Mouse (Mus musculus) cerebellum, adult 9-10 months (tissue): ENCODE data around the gene Aicda.
"Not testable (repeated sequence)": the region's sequence is repeated elsewhere in the genome, so short reads cannot be mapped to it uniquely, and the experiment has no call there.

ENCODE experiments used
- DNase-seq: peaks from one replicate; pipeline ENCODE4 v3.0.0; 2022

Gene Aicda

DNA sequence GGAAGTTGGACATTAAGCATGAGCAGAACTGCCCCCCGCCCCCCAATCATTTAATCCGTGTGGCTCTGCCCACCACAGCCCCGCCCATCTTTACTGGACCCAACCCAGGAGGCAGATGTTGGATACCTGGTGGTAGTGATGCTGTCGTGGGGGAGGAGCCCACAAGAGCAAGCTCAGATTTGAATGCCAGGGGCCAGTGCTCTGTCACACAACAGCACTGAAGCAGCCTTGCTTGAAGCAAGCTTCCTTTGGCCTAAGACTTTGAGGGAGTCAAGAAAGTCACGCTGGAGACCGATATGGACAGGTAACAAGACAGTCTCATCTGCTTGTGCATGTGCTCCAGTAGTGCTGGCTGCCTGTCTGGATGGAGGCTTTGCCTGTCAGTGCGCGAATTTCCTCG lies at the start of gene Aicda:
Gene Aicda, plus strand, starts transcription at position 196 of the 400 bp plus-strand sequence.
- DNase-seq, result no peak

DNA sequence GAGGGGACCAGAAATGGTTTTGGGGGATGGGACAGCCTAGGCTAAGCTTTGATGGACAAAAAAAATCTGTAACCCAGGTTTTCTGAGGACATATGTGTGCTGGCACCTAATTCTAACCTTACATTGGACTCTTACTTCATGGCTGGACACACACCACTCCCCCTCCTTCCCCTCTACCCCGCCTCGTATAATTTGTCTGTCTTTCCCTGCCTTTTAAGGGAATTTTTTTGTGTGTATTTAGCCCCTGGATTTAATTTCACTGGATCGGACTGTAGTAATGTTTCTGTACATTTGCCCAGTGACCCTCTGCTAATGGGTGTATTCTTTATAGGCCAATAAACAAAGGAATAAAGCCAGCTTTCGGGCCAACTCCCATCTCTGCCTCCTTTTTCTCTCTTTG lies 48.6 kb upstream of the Aicda start:
- no peak for DNase-seq

DNA sequence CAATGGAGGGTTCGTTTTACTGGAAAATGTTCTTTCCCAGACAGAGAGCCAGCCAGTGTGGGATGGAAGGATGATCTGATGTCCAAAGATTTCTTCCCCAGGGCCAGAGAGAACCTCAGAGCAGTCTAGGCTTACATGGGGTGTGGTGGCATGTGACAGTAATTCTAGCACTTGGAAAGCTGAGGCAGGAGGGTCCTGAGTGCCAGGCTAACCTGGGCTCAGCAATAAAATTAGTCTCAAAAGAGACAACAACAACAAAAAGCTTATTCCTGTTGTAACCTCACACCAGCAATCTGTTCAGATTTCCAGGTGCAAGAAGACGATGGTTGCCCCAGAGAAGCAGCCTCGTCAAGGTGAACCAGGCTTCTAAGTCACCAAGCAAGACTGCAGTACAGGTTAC lies 48.1 kb upstream of the Aicda start, which contains the start of gene Mfap5:
Gene Mfap5, plus strand, starts transcription at position 301 of the 400 bp plus-strand sequence.
- no peak for DNase-seq

DNA sequence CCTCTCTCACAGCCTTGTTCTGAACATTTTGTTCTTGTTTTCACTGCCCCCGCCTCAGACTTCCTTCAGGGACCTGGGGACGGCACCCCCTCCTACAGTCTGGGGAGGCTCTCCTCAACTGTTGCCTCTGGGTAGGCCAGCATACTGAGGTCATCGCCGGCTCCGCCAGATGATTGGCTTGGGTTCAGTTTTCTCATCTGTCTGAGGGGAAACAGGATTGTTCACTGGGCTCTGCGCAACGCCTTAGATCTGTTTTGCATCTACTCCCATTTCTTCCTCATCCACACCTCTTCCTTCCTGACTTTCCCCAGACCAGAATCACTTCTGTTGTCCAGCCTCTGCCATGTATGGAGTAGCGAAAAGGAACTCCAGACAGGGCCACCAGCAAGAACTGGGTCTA lies 45.1 kb upstream of the Aicda start:
- DNase-seq, result no peak

DNA sequence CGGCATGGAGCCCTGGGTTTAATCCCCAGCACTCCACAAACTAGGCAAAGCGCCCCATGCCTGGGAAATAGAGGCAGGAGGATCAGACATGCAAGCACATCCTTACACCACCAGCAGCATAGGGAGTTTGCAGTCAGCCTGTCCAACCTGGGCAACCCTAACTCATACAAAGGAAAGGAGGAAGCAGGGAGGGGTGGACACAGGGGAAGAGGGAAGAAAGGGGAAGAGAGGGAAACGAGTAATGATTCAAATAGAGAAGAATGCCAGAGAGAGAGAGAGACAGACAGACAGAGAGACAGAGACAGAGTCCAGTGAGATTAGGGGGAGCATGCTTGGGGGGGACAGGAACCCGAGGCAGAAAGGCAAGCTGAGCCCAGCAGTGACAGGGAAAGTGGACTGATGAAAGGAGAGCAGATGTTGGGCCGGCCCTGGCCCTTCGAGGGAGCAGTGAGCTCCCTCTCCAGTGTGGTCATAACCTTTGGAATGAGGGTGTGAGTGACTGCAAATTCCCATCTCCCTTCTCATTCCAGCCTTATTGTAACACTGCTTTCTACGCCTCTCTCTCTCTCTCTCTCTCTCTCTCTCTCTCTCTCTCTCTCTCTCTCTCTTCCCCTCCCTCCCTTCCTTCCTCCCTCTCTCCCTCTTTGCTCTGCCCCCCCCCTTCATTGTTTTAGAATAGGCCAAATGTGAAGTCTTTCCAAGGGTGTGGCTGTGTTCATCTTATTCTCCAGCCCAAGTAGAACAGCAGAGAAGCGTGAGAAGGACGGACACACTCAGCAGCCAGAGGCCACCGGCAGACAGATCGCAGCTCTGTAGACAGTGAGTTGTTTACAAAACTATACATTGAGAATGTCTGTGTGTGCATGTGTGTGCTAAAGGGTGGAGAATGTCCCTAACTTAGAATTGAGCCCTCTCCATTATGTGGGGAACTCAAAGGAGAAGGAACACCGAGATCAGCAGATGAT lies 40.4 kb upstream of the Aicda start:
- no peak for DNase-seq

DNA sequence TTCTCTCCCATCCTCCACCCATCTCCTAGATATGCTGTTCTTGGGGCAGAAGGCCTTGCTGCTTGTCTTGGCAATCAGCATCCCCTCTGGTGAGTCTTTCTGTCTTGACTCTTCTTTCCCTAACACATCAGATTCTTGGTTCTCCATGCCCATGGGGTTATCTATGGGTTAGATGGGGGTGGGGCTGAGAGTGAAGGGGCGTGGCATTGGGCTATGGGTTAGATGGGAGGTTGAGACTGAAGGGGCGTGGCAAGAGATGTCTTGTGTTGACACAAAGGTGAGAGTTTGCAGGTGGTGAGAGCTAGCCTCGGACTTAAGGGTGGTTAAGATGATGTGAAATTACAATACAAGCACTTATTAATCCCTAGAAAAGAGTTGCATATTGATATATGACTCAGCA lies 39.3 kb upstream of the Aicda start:
- no peak for DNase-seq

DNA sequence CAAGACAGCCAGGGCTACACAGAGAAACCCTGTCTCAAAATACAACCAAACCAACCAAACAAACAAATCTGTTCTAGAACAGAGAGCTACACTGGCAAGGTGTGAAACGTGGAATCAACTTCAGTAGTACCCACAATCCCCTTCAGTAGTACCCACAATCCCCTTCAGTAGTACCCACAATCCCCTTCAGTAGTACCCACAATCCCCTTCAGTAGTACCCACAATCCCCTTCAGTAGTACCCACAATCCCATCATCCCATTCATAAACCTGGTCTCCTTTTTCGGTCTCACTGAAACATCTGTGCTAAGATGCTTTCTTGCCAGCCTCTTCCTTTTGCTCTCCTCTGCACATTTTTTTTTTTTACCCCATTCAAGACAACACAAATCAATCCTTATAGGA lies 37.8 kb upstream of the Aicda start:
- not testable (repeated sequence) for DNase-seq

DNA sequence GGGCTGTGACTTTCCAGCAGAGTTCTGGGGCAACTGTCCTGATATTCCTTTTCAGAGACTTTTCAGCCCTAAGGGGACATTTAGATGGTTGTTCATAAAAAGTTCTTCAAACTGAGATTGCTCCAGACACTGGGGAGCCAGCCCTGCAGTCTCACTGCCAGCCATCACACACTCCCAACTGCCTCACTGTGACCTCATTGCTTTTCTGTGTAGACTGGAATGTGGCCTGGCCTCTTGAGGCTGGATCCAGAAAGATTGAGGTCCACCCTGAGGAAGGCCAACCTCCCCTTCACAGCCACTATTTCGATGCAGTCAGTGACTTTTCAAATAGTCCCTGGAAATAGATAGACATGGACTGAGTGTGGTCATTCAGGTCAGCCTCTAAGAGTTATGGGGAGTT lies 35.9 kb upstream of the Aicda start:
- DNase-seq, result no peak

DNA sequence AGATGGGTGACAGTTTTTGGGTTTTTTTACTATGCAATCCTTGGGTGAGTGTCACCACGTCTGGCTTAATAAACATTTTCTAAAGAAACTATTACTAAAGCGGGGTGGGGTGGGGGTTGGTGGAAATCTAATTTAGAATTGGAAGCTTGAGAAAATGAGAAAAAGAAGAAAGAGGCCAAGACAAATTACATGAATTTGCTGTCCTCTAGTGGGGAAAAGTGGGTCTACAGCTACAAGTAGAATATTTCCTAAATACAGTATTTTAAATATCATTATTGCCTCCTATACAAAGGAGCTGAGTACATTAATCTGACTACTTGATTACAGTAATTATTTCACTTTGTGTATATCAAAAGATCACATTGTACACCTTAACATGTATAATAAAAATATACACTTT lies 34.2 kb upstream of the Aicda start:
- DNase-seq, result no peak

DNA sequence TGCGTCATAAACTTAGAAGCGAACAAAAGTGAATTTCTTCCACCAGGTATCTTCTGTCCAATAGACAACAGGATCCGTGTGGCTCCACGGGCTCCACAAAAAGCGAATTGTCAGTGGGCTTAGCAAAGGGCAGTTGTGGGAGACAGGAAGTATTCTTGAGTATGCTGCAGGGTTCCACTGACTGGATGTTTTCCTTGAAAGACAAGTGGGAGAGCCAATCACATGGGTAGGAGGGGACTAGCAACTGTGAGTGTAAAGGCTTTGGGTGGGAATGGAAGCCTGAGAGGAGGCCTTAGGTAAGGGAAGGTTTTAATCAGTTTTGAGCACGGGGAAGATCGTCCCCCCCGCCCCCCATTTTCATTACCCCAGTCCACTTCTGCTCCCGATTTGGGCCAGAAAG lies 31.0 kb upstream of the Aicda start:
- no peak for DNase-seq

DNA sequence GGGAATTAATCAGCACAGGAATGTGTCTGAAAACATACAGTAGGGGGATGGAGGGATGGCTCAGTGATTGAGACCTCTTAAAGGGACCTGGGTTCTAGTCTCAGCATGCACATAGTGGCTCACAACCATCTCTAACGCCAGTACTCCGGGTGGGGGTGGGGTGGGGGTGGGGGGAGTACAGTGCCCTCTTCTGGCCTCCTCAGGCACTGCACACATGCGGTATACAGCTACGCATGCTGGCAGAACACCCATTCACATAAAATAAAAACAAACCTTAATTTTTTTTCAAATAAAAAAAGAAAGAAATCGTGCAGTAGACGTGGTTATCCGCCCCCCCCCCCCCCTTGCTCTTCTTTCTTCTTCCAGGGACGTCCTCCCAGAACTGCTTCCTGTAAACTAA lies 30.3 kb upstream of the Aicda start:
- DNase-seq, result no peak

DNA sequence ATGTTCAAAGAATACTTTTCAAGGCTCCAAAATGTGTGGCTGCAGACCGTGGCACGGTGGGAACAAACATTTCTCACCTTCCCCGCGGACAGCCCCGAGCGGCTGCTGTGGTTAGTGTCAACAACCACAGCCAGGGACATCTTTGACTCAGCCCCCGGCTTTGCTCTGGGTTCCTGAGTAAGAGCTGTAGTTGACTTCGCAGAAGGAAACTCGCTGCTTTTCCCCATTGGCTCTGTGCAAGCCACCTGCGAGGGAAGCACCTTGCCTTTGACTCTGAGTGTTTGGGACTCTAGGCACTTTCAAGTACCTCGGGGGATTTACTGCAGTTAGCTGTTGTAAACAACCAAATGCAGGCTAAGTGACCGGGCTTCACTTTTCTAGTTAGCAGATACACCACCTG lies 26.0 kb upstream of the Aicda start:
- no peak for DNase-seq

DNA sequence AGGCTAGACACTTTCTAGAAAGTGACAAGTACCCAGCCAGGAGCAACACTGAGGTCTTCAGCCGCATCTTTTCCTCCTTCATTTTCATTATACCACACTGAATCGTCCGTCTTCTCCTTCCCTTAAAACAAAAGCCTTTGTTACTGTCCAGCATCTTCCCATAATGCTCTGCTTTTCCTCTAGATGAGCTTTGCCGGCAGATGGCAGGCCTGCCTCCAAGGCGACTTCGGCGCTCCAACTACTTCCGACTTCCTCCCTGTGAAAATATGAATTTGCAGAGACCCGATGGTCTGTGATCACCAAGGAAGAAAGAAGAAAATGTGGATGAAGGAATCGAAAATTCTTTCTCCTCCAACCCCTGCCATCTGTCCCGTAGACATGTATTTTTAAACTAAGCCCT lies 25.5 kb upstream of the Aicda start:
- no peak for DNase-seq

DNA sequence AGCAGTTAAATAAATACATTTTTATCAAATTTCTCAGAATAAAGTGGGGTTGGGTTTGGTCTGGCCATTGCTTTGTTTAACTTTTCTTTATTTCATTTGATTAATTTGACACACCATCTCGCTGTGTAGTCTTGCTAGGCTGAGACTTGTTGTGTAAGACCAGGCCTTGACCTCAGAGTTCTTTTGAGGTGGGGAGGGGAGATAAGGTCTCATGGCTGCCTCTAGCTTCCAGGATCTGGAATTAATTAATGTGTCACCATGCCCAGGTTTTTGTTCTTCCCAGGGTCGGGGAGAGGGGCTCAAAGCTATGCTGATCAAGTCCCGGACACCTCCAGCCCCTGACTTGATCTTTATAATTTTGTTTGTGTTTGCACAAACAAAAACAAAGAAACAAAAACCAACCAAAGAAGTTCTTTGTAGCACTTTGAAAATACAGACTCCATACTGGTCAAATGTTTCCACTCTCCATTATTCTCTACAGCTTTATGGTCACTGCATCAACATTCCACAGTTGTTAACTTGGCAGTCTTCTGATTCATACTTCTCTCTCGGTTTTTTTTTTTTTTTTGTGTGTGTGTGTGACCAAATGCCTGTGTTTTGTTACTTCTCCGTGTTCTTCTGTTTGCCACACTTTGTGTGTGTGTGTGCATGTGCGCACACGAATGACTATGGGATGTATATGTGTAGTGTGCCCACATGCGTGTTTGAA lies 22.0 kb upstream of the Aicda start:
- no peak for DNase-seq

DNA sequence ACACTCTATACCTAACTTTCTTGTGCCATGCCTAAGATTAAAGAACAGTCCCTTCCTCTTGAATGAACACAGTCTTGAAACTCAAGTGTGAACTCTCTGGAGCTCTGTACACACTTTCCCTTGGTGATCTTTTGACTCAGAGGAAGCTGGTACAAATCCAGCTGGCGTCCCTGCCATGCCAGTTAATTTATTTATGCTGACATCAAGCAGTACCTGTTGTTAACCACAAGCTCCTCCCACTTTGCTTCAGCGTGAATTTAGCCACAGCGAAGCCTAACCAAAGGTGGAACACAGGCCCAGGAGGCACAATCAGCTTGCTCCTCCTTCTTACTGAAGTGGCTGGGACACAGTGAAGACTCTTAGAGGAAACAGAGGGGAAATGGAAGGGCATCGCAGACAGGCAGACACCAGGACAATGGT lies 20.7 kb upstream of the Aicda start:
- DNase-seq, result no peak

DNA sequence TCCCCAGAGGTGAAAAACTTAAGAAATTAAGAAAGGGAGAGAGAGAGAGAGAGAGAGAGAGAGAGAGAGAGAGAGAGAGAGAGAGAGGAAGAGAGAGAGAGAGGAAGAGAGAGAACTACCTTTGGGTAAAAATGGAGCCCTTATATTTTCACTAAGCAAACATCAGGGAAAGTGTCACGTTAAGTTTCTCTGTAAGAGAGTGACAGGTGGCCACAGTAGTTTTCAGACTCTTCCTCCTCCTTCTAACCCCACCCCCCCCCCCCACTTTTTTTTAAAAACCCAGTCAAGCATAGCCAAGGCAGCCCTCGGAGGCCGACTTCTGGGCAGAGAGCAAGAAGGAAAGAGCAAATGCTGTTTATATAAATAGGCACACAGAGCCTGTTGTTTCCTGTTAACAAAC lies 19.6 kb upstream of the Aicda start:
- no peak for DNase-seq

DNA sequence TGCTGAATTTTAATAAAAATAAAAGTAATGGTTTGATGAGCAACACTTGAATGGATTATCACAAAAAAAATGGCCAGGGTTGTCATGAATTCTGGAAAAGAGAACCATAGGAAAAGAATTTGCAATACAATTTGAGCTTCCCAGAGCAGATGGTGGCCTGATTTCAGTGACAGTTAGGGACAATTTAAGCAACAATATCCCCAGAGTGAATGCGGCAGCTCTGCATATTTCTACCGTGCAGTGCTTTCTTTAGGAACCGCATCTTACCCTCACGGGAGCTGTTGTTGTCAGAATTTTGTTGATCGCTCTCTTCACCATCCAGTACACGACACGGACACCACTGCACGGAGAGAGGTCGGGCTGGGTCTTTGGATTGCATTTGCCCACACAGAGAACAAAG lies 14.0 kb upstream of the Aicda start:
- no peak for DNase-seq

DNA sequence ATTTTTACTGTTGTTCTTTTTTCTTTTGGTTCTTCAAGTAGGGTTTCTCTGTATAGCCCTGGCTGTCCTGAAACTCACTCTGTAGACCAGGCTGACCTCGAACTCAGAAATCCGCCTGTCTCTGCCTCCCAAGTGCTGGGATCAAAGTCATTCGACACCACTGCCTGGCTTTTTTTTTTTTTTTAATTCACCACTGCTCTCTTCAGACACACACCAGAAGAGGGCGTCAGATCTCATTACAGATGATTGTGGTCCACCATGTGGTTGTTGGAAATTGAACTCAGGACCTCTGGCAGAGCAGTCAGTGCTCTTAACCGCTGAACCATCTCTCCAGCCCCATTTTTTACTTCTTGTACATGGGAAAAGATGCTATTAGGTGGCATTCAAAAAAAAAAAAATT lies 11.1 kb upstream of the Aicda start:
- DNase-seq, result not testable (repeated sequence)

DNA sequence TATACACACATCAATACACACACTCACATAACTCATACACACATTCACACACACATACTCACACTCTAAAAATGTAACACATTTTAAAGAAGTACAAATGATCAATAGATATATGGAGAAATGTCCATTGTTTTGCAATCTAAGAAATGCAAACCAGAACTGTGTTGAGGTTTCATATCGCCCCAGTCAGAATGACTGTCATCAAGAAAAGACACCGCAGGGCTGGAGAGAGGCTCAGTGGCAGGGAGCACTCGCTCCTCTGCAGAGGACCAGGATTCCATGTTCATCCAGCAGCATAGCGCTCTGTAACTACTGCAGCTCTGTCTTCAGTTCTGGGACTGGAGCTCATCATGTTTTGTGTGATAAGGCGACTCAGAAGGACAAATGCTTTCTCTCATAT lies 10.0 kb upstream of the Aicda start:
- DNase-seq, result no peak

DNA sequence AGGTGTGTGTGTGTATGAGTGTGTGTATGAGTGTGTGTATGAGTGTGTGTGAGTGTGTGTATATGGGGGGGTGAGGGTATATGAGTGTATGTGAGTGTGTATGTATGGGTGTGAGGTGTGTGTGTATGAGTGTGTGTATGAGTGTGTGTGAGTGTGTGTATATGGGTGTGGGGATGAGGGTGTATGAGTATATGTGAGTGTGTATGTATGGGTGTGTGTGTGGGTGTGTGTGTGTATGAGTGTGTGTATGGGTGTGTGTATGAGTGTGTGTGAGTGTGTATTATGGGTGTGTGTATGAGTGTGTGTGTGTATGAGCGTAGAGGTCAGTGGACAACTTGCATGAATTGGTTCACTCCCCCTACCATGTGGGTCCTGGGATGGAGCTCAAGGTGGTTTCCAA lies 8.9 kb upstream of the Aicda start:
- no peak for DNase-seq

DNA sequence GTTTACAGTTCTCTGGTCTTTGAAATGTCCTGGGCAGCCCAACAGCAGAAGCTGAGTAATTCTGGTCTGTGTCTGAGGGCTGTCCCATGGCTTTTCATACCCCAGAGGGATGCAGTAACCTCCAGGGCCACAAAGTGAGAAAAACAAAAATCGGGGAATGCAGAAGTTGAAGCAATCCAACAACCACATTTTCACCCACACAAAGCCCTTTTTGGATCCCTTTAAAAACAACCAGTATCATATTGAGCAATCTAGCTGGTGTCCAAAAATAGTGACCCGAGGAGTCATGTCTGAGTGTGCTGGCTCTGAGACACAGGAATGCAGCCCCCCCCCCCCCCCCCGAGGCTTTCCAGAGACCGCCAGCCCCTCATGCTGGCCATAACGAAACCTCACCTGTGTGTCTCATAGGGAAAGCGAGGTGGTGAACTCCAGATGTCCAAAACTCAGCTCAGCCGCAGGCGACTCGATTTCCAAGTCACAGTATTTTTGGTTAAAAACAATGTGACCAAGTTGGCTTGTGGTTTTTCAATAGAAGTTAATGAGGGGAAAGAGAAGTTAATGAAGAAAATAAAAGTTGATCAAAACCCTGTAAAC lies 8.2 kb upstream of the Aicda start:
- no peak for DNase-seq

DNA sequence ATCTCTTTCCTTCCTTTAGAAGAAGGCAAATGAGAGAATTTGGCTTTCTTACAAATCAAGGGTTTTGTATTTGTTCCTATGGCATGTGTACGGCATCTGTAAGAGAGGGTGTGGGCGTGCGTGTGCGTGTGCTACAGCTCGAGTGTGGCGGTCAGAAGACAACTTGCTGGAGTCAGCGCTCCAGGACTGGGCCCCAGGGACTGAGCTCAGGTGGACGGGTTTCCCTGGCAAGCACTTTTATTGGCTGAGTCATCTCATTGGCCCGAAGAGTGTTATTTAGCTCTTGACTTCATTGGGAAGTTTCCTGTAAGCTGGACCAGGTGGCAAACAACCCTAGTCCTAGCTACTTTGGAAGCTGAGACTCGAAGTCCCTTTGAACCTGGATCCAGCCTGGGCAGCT lies 7.7 kb upstream of the Aicda start:
- no peak for DNase-seq

DNA sequence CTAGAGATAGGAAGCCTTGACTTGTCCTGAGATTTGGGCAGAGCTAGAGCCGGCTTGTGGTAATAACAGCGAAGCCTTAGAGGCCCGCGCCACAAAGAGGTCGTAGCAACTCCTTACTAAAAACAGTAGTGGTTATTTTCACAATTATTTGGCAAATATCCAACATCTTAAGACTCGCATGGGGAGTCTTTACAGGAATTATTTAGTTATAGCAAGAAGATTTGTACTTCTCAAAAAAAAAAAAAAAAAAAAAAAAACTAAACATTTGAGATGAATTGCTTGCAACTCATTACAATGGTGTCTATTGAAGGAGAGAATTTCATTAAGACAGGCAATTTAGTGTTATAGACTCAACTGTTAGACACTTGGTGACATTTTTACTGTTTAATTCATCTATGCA lies 501 bp downstream of the Aicda start:
- DNase-seq, result no peak

DNA sequence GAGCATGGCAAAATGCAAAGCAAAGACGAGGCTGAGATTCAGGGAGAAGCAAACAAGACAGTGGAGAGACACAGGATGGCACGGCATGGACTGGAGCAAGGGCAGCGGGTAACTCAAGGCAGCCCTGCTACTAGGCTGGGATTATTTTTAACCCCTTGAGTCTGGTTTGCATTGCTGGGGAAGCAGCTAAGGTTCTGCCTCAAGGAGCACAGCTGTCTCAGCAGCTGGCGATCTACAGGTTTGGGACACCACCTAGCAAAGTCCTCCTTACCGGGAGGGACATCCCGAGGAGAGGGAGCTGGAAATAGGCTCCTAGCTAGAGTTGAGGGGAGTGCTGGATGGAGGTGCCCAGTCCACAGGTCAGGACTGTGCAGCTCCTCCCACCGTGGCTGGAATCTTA lies 1.7 kb downstream of the Aicda start:
- no peak for DNase-seq
